Mouse (Mus musculus) adrenal gland, postnatal 4 days (tissue): Measurements from ENCODE around the gene Aftph. TPM values are rescaled to one million over a fixed set of nuclear protein-coding genes. Genes with fewer than 3 reads are reported as not detected.

Experiments used
- DNase-seq, 2 experiments: peaks; one replicate each; pipeline ENCODE4 v3.0.0; 2021 to 2022; ENCODE audit warnings: low spot score in 2 of 2, mixed read lengths in 2 of 2
- total RNA-seq, 2 experiments: library from RNA; stranded (reverse); gene quantifications; 2 replicates each; pipeline ENCODE4 v1.2.3; 2021

Aftph gene
- total RNA-seq, 2 experiments from 2014 or later: 51.0 to 54.1 TPM

- DNase-seq: no peak
These were observed 91.3 kb downstream of the Aftph start for GRCm38 (mm10) chr11:20650006-20650639.

- no peak for DNase-seq
These were observed 91.9 kb downstream of the Aftph start for GRCm38 (mm10) chr11:20649477-20649876.

GRCm38 (mm10) chr11:20647902-20648625 is 93.3 kb downstream of the Aftph start:
- no peak for DNase-seq

- no peak for DNase-seq
These were observed 94.2 kb downstream of the Aftph start for GRCm38 (mm10) chr11:20646986-20647726.

GRCm38 (mm10) chr11:20646142-20646541 is 95.2 kb downstream of the Aftph start:
- DNase-seq: no peak

- DNase-seq: no peak
These were observed 95.9 kb downstream of the Aftph start for GRCm38 (mm10) chr11:20645521-20645920.

- DNase-seq: no peak
These were observed 96.5 kb downstream of the Aftph start for GRCm38 (mm10) chr11:20644872-20645271.

GRCm38 (mm10) chr11:20644166-20644565 is 97.2 kb downstream of the Aftph start:
- no peak for DNase-seq

GRCm38 (mm10) chr11:20643161-20643560 is 98.2 kb downstream of the Aftph start:
- DNase-seq: no peak

- no peak for DNase-seq
These were observed 99.1 kb downstream of the Aftph start for GRCm38 (mm10) chr11:20642321-20642720.

GRCm38 (mm10) chr11:20639918-20640447 is 101.4 kb downstream of the Aftph start:
- no peak for DNase-seq

GRCm38 (mm10) chr11:20638841-20639240 is 102.5 kb downstream of the Aftph start:
- peak; percentile 62 to 65 for DNase-seq

- no peak for DNase-seq
These were observed 104.3 kb downstream of the Aftph start for GRCm38 (mm10) chr11:20637060-20637459.

- DNase-seq: no peak
These were observed 105.3 kb downstream of the Aftph start for GRCm38 (mm10) chr11:20636114-20636513.

- no peak for DNase-seq
These were observed 105.7 kb downstream of the Aftph start for GRCm38 (mm10) chr11:20635646-20636045.

Other genes starting within 250 kb of the Aftph start
- 10 to 100 TPM; 18.3 to 22.0 TPM for gene Sertad2, start 198.3 kb downstream of the Aftph start, total RNA-seq
- gene Lgalsl, start 89.5 kb upstream of the Aftph start, total RNA-seq: 10 to 100 TPM; 41.1 to 41.6 TPM